Mouse (Mus musculus) testis, adult 2 months (tissue): Measurements from ENCODE around the gene Cbx1.
"Not testable (repeated sequence)": the region's sequence is repeated elsewhere in the genome, so short reads cannot be mapped to it uniquely, and the experiment has no call there.

ENCODE experiments used
- CTCF ChIP-seq: fragments of 200-500 bp; IDR thresholded peaks from 2 replicates; pipeline ENCODE4 v1.5.1; 2012; ENCODE audit warnings: low read depth, mild to moderate bottlenecking, inconsistent platforms, low read length, moderate library complexity; ENCODE audit not compliant: control insufficient read depth, insufficient read depth, insufficient replicate concordance
- POLR2A ChIP-seq: fragments of 200-500 bp; IDR thresholded peaks from 2 replicates; pipeline ENCODE4 v1.6.1; 2012; ENCODE audit warnings: low read depth, mild to moderate bottlenecking, inconsistent platforms, low read length, moderate library complexity; ENCODE audit not compliant: control insufficient read depth

DNA sequence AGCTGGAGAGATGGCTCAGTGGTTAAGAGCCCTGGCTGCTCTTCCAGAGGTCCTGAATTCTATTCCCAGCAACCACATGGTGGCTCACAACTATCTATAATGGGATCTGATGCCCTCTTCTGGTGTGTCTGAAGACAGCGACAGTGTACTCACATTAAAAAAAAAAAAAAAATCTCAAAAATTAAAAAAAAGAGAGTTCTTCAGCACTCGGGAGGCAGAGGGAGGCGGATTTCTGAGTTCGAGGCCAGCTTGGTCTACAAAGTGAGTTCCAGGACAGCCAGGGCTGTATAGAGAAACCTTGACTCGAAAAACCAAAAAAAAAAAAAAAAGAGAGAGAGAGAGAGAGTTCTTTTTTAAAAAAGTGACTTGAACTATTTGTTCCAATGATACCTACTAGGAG, 60.2 kb downstream of the Cbx1 start:
- TF ChIP-seq CTCF, POLR2A: not testable (repeated sequence)
